Mouse (Mus musculus): ENCODE results near the gene Dnajc13.

- TF ChIP-seq CTCF (IDR thresholded peaks at IDR 0.05): no peak
- TF ChIP-seq EP300 (IDR thresholded peaks at IDR 0.05): no peak
These were observed 541 bp downstream of the Dnajc13 start for GRCm38 (mm10) chr9:104262016-104262762.

Measured in lung, postnatal 0 days (tissue).